Mouse (Mus musculus) common myeloid progenitor, adult 5-6 weeks (primary cell): ENCODE data around the gene Snrpd2. TPM values are rescaled to one million over a fixed set of nuclear protein-coding genes. Genes with fewer than 3 reads are reported as not detected.
"Not testable (repeated sequence)": the region's sequence is repeated elsewhere in the genome, so short reads cannot be mapped to it uniquely, and the experiment has no call there.

ENCODE experiments used
- ATAC-seq: replicated peaks from 2 replicates; pipeline ENCODE4 v1.8.0; 2016; ENCODE audit warnings: low read depth, mild to moderate bottlenecking, moderate TSS enrichment, inconsistent platforms; ENCODE audit not compliant: poor library complexity, severe bottlenecking
- total RNA-seq: library from RNA; stranded (forward); fragments of 200-1000, 187-1606 nt; gene quantifications from 2 replicates; pipeline ENCODE4 v1.2.3, GENCODE M21; 2017

The Snrpd2 gene
- total RNA-seq, 1 experiment from 2014 or later, result 79.5 TPM

GRCm38 (mm10) chr7:19148180-19148874 lies 1.2 kb upstream of the Snrpd2 start:
- ATAC-seq, result no peak

GRCm38 (mm10) chr7:19148875-19149541 lies 514 bp upstream of the Snrpd2 start, which contains the start of gene Qpctl:
Gene Qpctl (minus strand): TSS chr7:19149291.
- ATAC-seq, result peak; percentile 87

GRCm38 (mm10) chr7:19151121-19151520 lies 1.6 kb downstream of the Snrpd2 start:
- ATAC-seq, result not testable (repeated sequence)

GRCm38 (mm10) chr7:19154796-19155195 lies 5.3 kb downstream of the Snrpd2 start:
- ATAC-seq, result no peak

GRCm38 (mm10) chr7:19155825-19156475 lies 6.4 kb downstream of the Snrpd2 start:
- ATAC-seq, result no peak

- peak; percentile 96 for ATAC-seq
Measured at GRCm38 (mm10) chr7:19157160-19157800, 7.8 kb downstream of the Snrpd2 start.

GRCm38 (mm10) chr7:19158601-19159000 lies 9.1 kb downstream of the Snrpd2 start:
- no peak for ATAC-seq

GRCm38 (mm10) chr7:19159411-19159810 lies 9.9 kb downstream of the Snrpd2 start:
- ATAC-seq, result no peak

GRCm38 (mm10) chr7:19160115-19160514 lies 10.6 kb downstream of the Snrpd2 start:
- ATAC-seq, result no peak

- no peak for ATAC-seq
Measured at GRCm38 (mm10) chr7:19162928-19163327, 13.4 kb downstream of the Snrpd2 start.

GRCm38 (mm10) chr7:19163752-19164151 lies 14.2 kb downstream of the Snrpd2 start:
- no peak for ATAC-seq

- ATAC-seq, result peak; percentile 35; the same call in 1 of the 2 replicates
Measured at GRCm38 (mm10) chr7:19164189-19164588, 14.7 kb downstream of the Snrpd2 start.

GRCm38 (mm10) chr7:19164978-19165377 lies 15.5 kb downstream of the Snrpd2 start:
- peak; percentile 49 for ATAC-seq

- peak; percentile 44 for ATAC-seq
Measured at GRCm38 (mm10) chr7:19165656-19166423, 16.3 kb downstream of the Snrpd2 start, which contains the start of gene Gipr. Gene Gipr (minus strand): TSS chr7:19166127.

GRCm38 (mm10) chr7:19166990-19167389 lies 17.5 kb downstream of the Snrpd2 start:
- no peak for ATAC-seq

- ATAC-seq, result no peak
Measured at GRCm38 (mm10) chr7:19169506-19169905, 20.0 kb downstream of the Snrpd2 start.

GRCm38 (mm10) chr7:19170142-19170541 lies 20.6 kb downstream of the Snrpd2 start:
- ATAC-seq, result no peak

GRCm38 (mm10) chr7:19171831-19172230 lies 22.3 kb downstream of the Snrpd2 start:
- ATAC-seq, result no peak

GRCm38 (mm10) chr7:19172874-19173273 lies 23.4 kb downstream of the Snrpd2 start:
- peak; percentile 88 for ATAC-seq
